Mouse (Mus musculus): ENCODE data around the gene Enpp4. TPM values are rescaled to one million over a fixed set of nuclear protein-coding genes. Genes with fewer than 3 reads are reported as not detected.

Gene Enpp4
- total RNA-seq (2017): 9.7 to 31.6 TPM (median 12.8 TPM) in 3 replicates

GRCm38 (mm10) chr17:44105287-44106138 lies at the start of gene Enpp4:
Gene Enpp4, minus strand, starts transcription at chr17:44105809.
- peak; percentile 85 for ATAC-seq (replicated peaks; ENCODE audit: insufficient number of reproducible peaks, low FRiP score, low TSS enrichment, poor library complexity, severe bottlenecking)

- no peak for ATAC-seq (replicated peaks; ENCODE audit: insufficient number of reproducible peaks, low FRiP score, low TSS enrichment, poor library complexity, severe bottlenecking)
Measured at GRCm38 (mm10) chr17:44155204-44155603, 49.6 kb upstream of the Enpp4 start.

GRCm38 (mm10) chr17:44153871-44154270 lies 48.3 kb upstream of the Enpp4 start:
- ATAC-seq (replicated peaks; ENCODE audit: insufficient number of reproducible peaks, low FRiP score, low TSS enrichment, poor library complexity, severe bottlenecking): no peak

- no peak for ATAC-seq (replicated peaks; ENCODE audit: insufficient number of reproducible peaks, low FRiP score, low TSS enrichment, poor library complexity, severe bottlenecking)
Measured at GRCm38 (mm10) chr17:44151889-44152288, 46.3 kb upstream of the Enpp4 start.

- ATAC-seq (replicated peaks; ENCODE audit: insufficient number of reproducible peaks, low FRiP score, low TSS enrichment, poor library complexity, severe bottlenecking): no peak
Measured at GRCm38 (mm10) chr17:44151130-44151529, 45.5 kb upstream of the Enpp4 start.

GRCm38 (mm10) chr17:44148109-44148846 lies 42.7 kb upstream of the Enpp4 start:
- no peak for ATAC-seq (replicated peaks; ENCODE audit: insufficient number of reproducible peaks, low FRiP score, low TSS enrichment, poor library complexity, severe bottlenecking)

- no peak for ATAC-seq (replicated peaks; ENCODE audit: insufficient number of reproducible peaks, low FRiP score, low TSS enrichment, poor library complexity, severe bottlenecking)
Measured at GRCm38 (mm10) chr17:44145806-44146205, 40.2 kb upstream of the Enpp4 start.

- ATAC-seq (replicated peaks; ENCODE audit: insufficient number of reproducible peaks, low FRiP score, low TSS enrichment, poor library complexity, severe bottlenecking): peak; percentile 53
Measured at GRCm38 (mm10) chr17:44136863-44137640, 31.4 kb upstream of the Enpp4 start.

GRCm38 (mm10) chr17:44136018-44136417 lies 30.4 kb upstream of the Enpp4 start:
- no peak for ATAC-seq (replicated peaks; ENCODE audit: insufficient number of reproducible peaks, low FRiP score, low TSS enrichment, poor library complexity, severe bottlenecking)

GRCm38 (mm10) chr17:44134545-44134944 lies 28.9 kb upstream of the Enpp4 start:
- ATAC-seq (replicated peaks; ENCODE audit: insufficient number of reproducible peaks, low FRiP score, low TSS enrichment, poor library complexity, severe bottlenecking): no peak

GRCm38 (mm10) chr17:44134106-44134505 lies 28.5 kb upstream of the Enpp4 start:
- no peak for ATAC-seq (replicated peaks; ENCODE audit: insufficient number of reproducible peaks, low FRiP score, low TSS enrichment, poor library complexity, severe bottlenecking)

GRCm38 (mm10) chr17:44130429-44130828 lies 24.8 kb upstream of the Enpp4 start:
- peak; percentile 66 for ATAC-seq (replicated peaks; ENCODE audit: insufficient number of reproducible peaks, low FRiP score, low TSS enrichment, poor library complexity, severe bottlenecking)

- no peak for ATAC-seq (replicated peaks; ENCODE audit: insufficient number of reproducible peaks, low FRiP score, low TSS enrichment, poor library complexity, severe bottlenecking)
Measured at GRCm38 (mm10) chr17:44129092-44129750, 23.6 kb upstream of the Enpp4 start.

GRCm38 (mm10) chr17:44121366-44122100 lies 15.9 kb upstream of the Enpp4 start:
- ATAC-seq (replicated peaks; ENCODE audit: insufficient number of reproducible peaks, low FRiP score, low TSS enrichment, poor library complexity, severe bottlenecking): no peak

- no peak for ATAC-seq (replicated peaks; ENCODE audit: insufficient number of reproducible peaks, low FRiP score, low TSS enrichment, poor library complexity, severe bottlenecking)
Measured at GRCm38 (mm10) chr17:44118231-44118630, 12.6 kb upstream of the Enpp4 start.

- no peak for ATAC-seq (replicated peaks; ENCODE audit: insufficient number of reproducible peaks, low FRiP score, low TSS enrichment, poor library complexity, severe bottlenecking)
Measured at GRCm38 (mm10) chr17:44117721-44118120, 12.1 kb upstream of the Enpp4 start.

GRCm38 (mm10) chr17:44116584-44116983 lies 11.0 kb upstream of the Enpp4 start:
- no peak for ATAC-seq (replicated peaks; ENCODE audit: insufficient number of reproducible peaks, low FRiP score, low TSS enrichment, poor library complexity, severe bottlenecking)

- no peak for ATAC-seq (replicated peaks; ENCODE audit: insufficient number of reproducible peaks, low FRiP score, low TSS enrichment, poor library complexity, severe bottlenecking)
Measured at GRCm38 (mm10) chr17:44108331-44108730, 2.7 kb upstream of the Enpp4 start.
